ENCODE assay signal across 9 mouse cellular contexts in genomic region chr19:23901177-23901576, GRCm38 (mm10).
DNase-seq lines count a peak whose midpoint lies in the region; ATAC-seq and TF ChIP-seq lines count a peak whose summit lies in the region.
"Had no signal": no experiment of that assay in that cellular context is flagged by ENCODE, and none has a peak within 500 bp of the region (broad histone marks: within the 10 kb centered on the region; RNA-seq: fewer than 3 reads in every experiment).

No protein-coding gene starts in this region.

- 80% methylated on average over 3 of the region's 3 CpGs for WGBS in intestine, postnatal 0 days
- WGBS in intestine, embryonic 15.5 days = 60% methylated on average over 3 of the region's 3 CpGs

- no peak overlapping the region for H3K4me3 ChIP-seq in intestine, postnatal 0 days (ENCODE audit: low read depth, low read length)
- H3K4me3 ChIP-seq in intestine, embryonic 15.5 days (replicated peaks) = no peak overlapping the region
- H3K4me3 ChIP-seq: embryonic facial prominence, embryonic 12.5 days had no signal

- no peaks in the 10 kb centered on the region for H3K9me3 ChIP-seq in intestine, postnatal 0 days (ENCODE audit: control insufficient read depth)
- no peaks in the 10 kb centered on the region for H3K9me3 ChIP-seq in intestine, embryonic 15.5 days
- H3K9me3 ChIP-seq: embryonic facial prominence, embryonic 12.5 days had no signal

- no peak overlapping the region for H3K4me2 ChIP-seq in intestine, postnatal 0 days (replicated peaks; ENCODE audit: low read depth)
- H3K4me2 ChIP-seq in intestine, embryonic 15.5 days (replicated peaks) = no peak overlapping the region
- H3K4me2 ChIP-seq: embryonic facial prominence, embryonic 12.5 days had no signal

- H3K9ac ChIP-seq in intestine, postnatal 0 days (ENCODE audit: low read depth, low read length) = no peak overlapping the region
- no peak overlapping the region for H3K9ac ChIP-seq in intestine, embryonic 15.5 days
- H3K9ac ChIP-seq: embryonic facial prominence, embryonic 12.5 days had no signal

- no peak overlapping the region for H3K27ac ChIP-seq in intestine, postnatal 0 days (ENCODE audit: low read depth, low read length)
- H3K27ac ChIP-seq in intestine, embryonic 15.5 days = no peak overlapping the region
- H3K27ac ChIP-seq: embryonic facial prominence, embryonic 12.5 days had no signal

- H3K27me3 ChIP-seq in intestine, postnatal 0 days (replicated peaks; ENCODE audit: control insufficient read depth, insufficient read depth, low read length) = no peaks in the 10 kb centered on the region
- no peaks in the 10 kb centered on the region for H3K27me3 ChIP-seq in intestine, embryonic 15.5 days (replicated peaks)

- intact Hi-C loops in gastrocnemius, postnatal 14 days (cut with DNase I; ENCODE audit: low total_unique reads) = no loop called here

- TF ChIP-seq CTCF in intestine, postnatal 0 days (IDR thresholded peaks at IDR 0.05; ENCODE audit: low read depth) = peak; percentile 76

- no peaks in the 10 kb centered on the region for H3K4me1 ChIP-seq in intestine, postnatal 0 days (replicated peaks; ENCODE audit: control insufficient read depth, insufficient read depth, low read length)
- H3K4me1 ChIP-seq in intestine, embryonic 15.5 days (replicated peaks) = no peaks in the 10 kb centered on the region
- H3K4me1 ChIP-seq: embryonic facial prominence, embryonic 12.5 days had no signal

- DNase-seq in B cell, adult 2 months = peak; percentile 2 to 6
- peak; percentile 20 for DNase-seq in R1 (ENCODE audit: low read depth, low spot score)
- DNase-seq in gastrocnemius, postnatal 14 days = peak; percentile 27
- DNase-seq in lung, postnatal 36 days = peak; percentile 71
- no peak for DNase-seq in yolk sac, embryonic 10.5 days (ENCODE audit: low spot score)
- DNase-seq in layer of hippocampus, adult 11-12 months (ENCODE audit: low spot score) = no peak

- no peaks in the 10 kb centered on the region for H3K36me3 ChIP-seq in intestine, postnatal 0 days (ENCODE audit: control insufficient read depth, insufficient read depth)
- no peaks in the 10 kb centered on the region for H3K36me3 ChIP-seq in intestine, embryonic 15.5 days
- H3K36me3 ChIP-seq: embryonic facial prominence, embryonic 12.5 days had no signal

- ATAC-seq in intestine, postnatal 0 days = no peak
- ATAC-seq in intestine, embryonic 15.5 days = no peak

Comparison
In these comparisons a context has a peak if more than half of its experiments do, and no peak if none do; other contexts are left out.
1. DNase-seq: peak in B cell, adult 2 months (2 of 2), R1 (single experiment), gastrocnemius, postnatal 14 days (single experiment) and lung, postnatal 36 days (single experiment); none in yolk sac, embryonic 10.5 days (single experiment) and layer of hippocampus, adult 11-12 months (single experiment).